Mouse (Mus musculus): Measurements from ENCODE around the gene Tha1.

- TF ChIP-seq EP300 (IDR thresholded peaks at IDR 0.05; ENCODE audit: low read depth): no peak
- TF ChIP-seq CTCF (IDR thresholded peaks at IDR 0.05; ENCODE audit: low read depth): no peak
Observed at GRCm38 (mm10) chr11:117829671-117830215, 43.5 kb downstream of the Tha1 start.

Measured in liver, postnatal 0 days (tissue).